Mouse (Mus musculus) C2C12 (cell line): ENCODE measurements around the gene Gm31371. TPM values are rescaled to one million over a fixed set of nuclear protein-coding genes. Genes with fewer than 3 reads are reported as not detected.
"Not testable (repeated sequence)": the region's sequence is repeated elsewhere in the genome, so short reads cannot be mapped to it uniquely, and the experiment has no call there.

Experiments
- H3K27me3 ChIP-seq: one replicate; pipeline ENCODE4 v1.6.1; 2011; ENCODE audit not compliant: control insufficient read depth, insufficient read depth, insufficient read length
- H3K36me3 ChIP-seq: one replicate; pipeline ENCODE4 v1.6.1; 2011; ENCODE audit not compliant: control insufficient read depth, insufficient read depth
- H3K4me3 ChIP-seq: one replicate; pipeline ENCODE4 v1.5.1; 2011; ENCODE audit warnings: mild to moderate bottlenecking, control low read depth; ENCODE audit not compliant: poor library complexity, insufficient read depth, severe bottlenecking
- H3K79me2 ChIP-seq: one replicate; pipeline ENCODE4 v1.6.1; 2011; ENCODE audit not compliant: control insufficient read depth, insufficient read depth
- H3K79me3 ChIP-seq: one replicate; pipeline ENCODE4 v1.6.1; 2011; ENCODE audit warnings: low read depth, control low read depth
- H3ac ChIP-seq: one replicate; pipeline ENCODE3; 2011; ENCODE audit warnings: low read depth; ENCODE audit not compliant: control insufficient read depth, insufficient read length
- CEBPB ChIP-seq: IDR thresholded peaks from one replicate; pipeline ENCODE4 v1.6.1; 2011; ENCODE audit warnings: low read depth, mild to moderate bottlenecking, control low read depth, moderate library complexity
- CTCF ChIP-seq: IDR thresholded peaks from one replicate; pipeline ENCODE4 v1.5.1; 2011; ENCODE audit not compliant: control insufficient read depth, insufficient read depth, insufficient read length
- FOSL1 ChIP-seq: IDR thresholded peaks from one replicate; pipeline ENCODE4 v1.8.0; 2011; ENCODE audit warnings: mild to moderate bottlenecking, low read length; ENCODE audit not compliant: poor library complexity, insufficient read depth, severe bottlenecking
- MAX ChIP-seq: IDR thresholded peaks from one replicate; pipeline ENCODE4 v1.6.1; 2011; ENCODE audit warnings: mild to moderate bottlenecking, control low read depth
- MYOD1 ChIP-seq: IDR thresholded peaks from one replicate; pipeline ENCODE4 v1.6.1; 2011; ENCODE audit warnings: low read depth; ENCODE audit not compliant: control insufficient read depth, insufficient read length
- MYOG ChIP-seq: IDR thresholded peaks from one replicate; pipeline ENCODE4 v1.6.1; 2011; ENCODE audit not compliant: control insufficient read depth, insufficient read length; ENCODE audit errors: extremely low read depth
- USF1 ChIP-seq: IDR thresholded peaks from one replicate; pipeline ENCODE4 v1.6.1; 2011; ENCODE audit warnings: low read depth, mild to moderate bottlenecking, control low read depth, moderate library complexity
- long read RNA-seq, 2 experiments: library from polyadenylated mRNA; unstranded; transcript quantifications; one replicate each; pipeline ENCODE4 v2.0.0; 2019 to 2020
- polyA plus RNA-seq: library from polyadenylated mRNA; unstranded; fragments of >200 nt; fragmentation: generic; extraction: Trizol; gene quantifications from one replicate; pipeline ENCODE4 v1.2.1, GENCODE M21; 2012; ENCODE audit warnings: missing spikeins

Gene Gm31371
- polyA plus RNA-seq = not detected
- long read RNA-seq, experiment 1 = 0 reads
- long read RNA-seq, experiment 2 = 0 reads

DNA sequence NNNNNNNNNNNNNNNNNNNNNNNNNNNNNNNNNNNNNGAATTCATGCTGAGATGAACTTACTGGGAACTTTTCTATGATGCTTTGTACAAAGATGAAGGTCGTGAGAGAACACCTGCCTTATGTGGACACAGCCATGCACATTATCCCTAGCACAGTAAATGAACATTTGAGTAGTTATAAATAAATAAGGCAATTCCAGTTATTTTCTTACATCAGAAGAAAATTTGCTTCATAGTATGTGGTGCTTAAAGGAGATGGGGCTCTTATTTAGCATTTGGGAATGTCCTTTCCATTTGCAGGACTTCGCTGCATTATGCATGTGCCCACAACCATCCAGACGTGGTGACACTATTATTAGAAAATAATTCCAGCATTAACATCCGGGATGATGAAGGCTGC lies at the start of gene Gm31371:
Gene Gm31371 (plus strand): TSS at position 301 of the 400 bp plus-strand sequence.
- not testable (repeated sequence) for H3ac ChIP-seq, H3K4me3 ChIP-seq, H3K27me3 ChIP-seq, H3K79me3 ChIP-seq, H3K36me3 ChIP-seq, H3K79me2 ChIP-seq

DNA sequence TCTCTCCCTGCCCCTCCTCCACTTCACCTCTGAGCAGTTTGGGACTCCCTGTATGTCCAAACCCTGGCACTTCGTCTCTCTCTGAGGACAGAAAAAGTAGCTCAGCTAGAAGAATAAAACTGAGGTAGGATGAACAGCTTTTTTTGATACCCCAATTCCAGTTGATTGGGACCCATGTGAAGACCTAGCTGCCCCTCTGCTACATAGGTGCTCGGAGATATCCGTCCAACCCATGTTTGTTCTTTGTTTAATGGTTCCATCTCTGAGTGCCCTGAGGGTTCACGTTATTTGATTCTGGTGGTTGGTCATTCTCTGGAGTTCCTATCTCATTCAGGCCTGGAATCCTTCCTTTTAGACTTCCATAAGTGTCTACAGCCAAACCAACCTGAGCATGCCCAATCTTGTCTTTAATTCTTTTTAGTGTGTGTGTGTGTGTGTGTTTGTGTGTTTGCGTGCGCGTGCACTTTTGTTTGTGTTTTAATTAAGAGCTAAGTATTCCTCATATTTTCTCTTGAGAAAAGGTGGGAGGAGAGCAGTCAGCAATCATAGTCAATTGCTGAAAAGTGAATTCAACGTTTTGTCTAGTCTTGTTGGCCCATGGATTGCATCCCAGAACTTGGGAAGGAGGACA lies 3.3 kb downstream of the Gm31371 start:
- not testable (repeated sequence) for H3K79me3 ChIP-seq, H3ac ChIP-seq, H3K27me3 ChIP-seq

DNA sequence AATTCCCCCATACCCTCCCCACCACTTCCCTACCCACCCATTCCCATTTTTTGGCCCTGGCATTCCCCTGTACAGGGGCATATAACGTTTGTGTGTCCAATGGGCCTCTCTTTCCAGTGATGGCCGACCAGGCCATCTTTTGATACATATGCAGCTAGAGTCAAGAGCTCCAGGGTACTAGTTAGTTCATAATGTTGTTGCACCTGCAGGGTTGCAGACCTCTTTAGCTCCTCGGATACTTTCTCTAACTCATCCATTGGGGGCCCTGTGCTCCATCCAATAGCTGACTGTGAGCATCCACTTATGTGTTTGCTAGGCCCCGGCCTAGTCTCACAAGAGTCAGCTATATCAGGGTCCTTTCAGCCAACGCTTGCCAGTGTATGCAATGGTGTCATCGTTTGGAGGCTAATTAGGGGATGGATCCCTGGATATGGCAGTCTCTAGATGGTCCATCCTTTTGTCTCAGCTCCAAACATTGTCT lies 5.7 kb downstream of the Gm31371 start:
- H3K79me2 ChIP-seq, H3ac ChIP-seq, H3K4me3 ChIP-seq, H3K79me3 ChIP-seq, H3K36me3 ChIP-seq, H3K27me3 ChIP-seq: not testable (repeated sequence)

More for the DNA sequence above, 3.3 kb downstream of the Gm31371 start:
- not testable (repeated sequence) for H3K4me3 ChIP-seq, H3K79me2 ChIP-seq, H3K36me3 ChIP-seq

DNA sequence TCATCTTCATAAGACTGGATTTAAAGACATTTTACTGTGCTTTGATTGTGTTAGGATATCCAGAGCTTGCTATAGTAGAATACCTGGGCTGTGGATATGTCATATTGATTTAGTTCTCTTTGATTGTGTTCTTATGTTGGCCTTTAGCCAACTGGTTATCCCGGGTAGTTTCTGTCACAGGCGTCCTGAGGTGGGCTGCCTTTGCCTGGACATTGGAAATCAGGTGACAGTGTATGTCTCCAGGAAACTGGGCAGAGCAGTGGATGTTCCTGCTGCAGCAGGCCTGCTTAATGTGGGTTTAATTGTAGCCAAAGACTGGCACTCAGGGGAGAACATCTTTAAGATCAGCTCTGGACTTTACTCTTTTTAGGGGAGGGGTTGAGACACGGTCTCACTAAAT lies 15.9 kb downstream of the Gm31371 start:
- not testable (repeated sequence) for H3K27me3 ChIP-seq, H3K36me3 ChIP-seq, H3ac ChIP-seq, H3K4me3 ChIP-seq, H3K79me2 ChIP-seq, H3K79me3 ChIP-seq

DNA sequence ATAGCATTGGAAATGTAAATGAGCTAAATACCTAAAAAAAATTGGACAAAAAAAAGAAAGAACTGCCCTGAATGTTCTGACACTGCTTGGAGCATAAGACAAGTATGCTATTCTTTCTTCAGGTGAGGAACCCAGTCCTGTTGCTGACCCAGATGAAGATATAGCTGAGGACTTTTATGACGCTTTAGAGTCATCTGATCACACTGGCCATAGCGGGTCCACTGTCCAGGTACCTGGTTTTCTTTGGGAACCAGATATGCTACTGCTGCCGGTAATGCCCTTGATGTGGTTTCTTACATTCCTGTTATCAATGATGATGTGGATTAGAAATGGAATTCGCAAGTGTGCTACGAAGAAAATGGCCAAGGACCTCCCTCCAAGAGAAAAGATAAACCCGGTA lies 31.1 kb downstream of the Gm31371 start:
- H3K79me3 ChIP-seq, H3K27me3 ChIP-seq, H3K36me3 ChIP-seq, H3K79me2 ChIP-seq, H3K4me3 ChIP-seq, H3ac ChIP-seq: not testable (repeated sequence)

DNA sequence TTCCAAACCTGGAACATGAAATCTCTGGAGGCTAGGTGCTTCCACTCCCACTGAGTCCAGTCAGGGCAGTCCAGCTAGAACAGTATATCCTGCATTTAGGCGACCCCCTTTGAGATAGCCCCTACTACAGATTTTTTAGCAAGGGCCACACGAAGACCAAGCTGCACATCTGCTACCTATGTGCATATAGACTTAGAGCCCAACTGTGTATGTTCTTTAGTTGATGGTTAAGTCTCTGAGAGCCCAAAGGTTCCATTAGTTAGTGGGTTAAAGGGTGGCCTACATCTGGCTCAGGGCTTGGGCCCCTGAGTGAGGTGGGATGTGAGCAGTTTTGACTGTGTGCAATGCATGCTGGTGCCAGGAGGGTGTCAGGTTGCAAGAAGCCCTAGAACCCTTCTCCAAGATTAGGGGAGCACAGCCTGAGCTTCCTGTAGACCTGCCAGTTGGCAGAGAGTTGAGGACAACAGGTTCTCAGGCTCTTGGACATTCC lies 32.4 kb downstream of the Gm31371 start:
- not testable (repeated sequence) for H3K79me3 ChIP-seq, H3K79me2 ChIP-seq, H3K4me3 ChIP-seq

DNA sequence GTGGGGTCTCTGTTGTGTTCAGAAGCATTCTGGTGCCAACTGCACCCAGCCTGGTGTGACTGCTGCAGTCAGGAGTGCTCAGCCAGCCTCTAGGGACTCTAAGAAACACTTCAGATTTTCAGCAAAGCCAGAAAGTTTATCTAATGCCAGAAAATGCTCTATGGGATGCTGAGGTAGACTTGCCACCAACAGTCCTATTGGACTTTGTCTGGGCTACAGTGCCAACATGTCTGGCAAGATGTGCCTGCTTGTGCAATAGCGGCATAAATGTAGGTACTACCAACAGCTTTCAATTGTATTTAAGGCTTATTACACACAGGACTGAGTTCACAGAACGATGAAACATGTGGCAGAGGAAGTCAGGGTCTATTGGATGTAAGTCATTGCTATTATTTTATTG lies 57.7 kb downstream of the Gm31371 start:
- no peak overlapping the region for H3K4me3 ChIP-seq
- H3K27me3 ChIP-seq = no peaks in the 10 kb centered on the region
- no peak overlapping the region for H3ac ChIP-seq
- H3K79me3 ChIP-seq = no peaks in the 10 kb centered on the region
- no peak for TF ChIP-seq USF1
- no peak for TF ChIP-seq FOSL1
- no peak for TF ChIP-seq CEBPB
- TF ChIP-seq MYOD1 = no peak
- TF ChIP-seq MYOG = no peak
- TF ChIP-seq CTCF = no peak
- TF ChIP-seq MAX = no peak
- no peaks in the 10 kb centered on the region for H3K36me3 ChIP-seq
- no peaks in the 10 kb centered on the region for H3K79me2 ChIP-seq

More for the DNA sequence above, 32.4 kb downstream of the Gm31371 start:
- not testable (repeated sequence) for H3ac ChIP-seq, H3K36me3 ChIP-seq, H3K27me3 ChIP-seq

DNA sequence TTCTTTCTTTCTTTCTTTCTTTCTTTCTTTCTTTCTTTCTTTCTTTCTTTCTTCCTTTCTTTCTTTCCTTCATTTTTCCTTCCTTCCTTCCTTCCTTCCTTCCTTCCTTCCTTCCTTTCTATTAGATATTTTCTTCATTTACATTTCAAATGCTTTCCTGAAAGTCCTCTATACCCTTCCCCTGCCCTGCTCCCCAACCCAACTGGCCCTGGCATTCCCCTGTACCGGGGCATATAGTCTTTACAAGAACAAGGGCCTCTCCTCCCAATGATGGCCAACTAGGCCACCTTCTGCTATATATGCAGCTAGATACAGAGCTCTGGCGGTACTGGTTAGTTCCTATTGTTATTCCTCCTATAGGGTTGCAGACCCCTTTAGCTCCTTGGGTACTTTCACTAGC lies 60.6 kb downstream of the Gm31371 start:
- H3K79me3 ChIP-seq, H3K27me3 ChIP-seq, H3ac ChIP-seq, H3K4me3 ChIP-seq, H3K36me3 ChIP-seq, H3K79me2 ChIP-seq: not testable (repeated sequence)

DNA sequence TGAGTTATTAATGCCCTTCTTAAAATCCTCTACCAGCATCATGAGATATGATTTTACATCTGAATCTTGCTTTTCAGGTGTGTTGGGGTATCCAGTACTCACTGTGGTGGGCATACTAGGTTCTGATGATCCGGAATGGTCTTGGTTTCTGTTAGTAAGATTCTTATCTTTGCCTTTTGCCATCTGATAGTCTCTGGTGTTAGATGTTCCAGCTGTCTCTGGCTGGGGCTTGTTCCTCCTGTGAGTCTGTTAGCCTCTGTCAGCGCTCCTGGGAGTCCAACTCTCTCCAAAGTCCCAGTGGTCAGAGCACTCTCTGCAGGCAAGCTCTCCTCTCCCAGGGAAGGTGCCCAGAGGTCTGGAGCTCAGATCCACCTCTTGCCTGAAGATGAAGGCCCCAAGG lies 65.0 kb downstream of the Gm31371 start:
- H3K36me3 ChIP-seq, H3K27me3 ChIP-seq, H3ac ChIP-seq, H3K4me3 ChIP-seq, H3K79me2 ChIP-seq, H3K79me3 ChIP-seq: not testable (repeated sequence)

DNA sequence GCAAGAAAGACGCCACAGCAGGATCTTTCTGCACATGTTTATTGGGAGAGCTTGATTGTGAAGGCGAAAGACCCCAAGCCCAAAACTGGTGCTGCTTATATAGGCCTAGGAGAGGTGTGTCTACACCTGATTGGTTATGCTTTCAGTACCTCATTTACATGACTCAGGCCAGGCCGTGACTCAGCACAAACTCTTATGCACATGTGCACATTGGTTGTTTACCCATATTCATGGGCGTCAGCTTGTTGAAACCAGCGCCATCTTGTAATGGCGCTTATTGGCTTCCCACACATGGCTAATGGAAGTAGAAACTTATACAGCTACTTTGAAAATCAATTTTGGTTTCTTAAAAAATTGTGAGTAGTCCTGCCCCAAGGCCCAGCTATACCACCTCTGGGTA lies 72.0 kb downstream of the Gm31371 start:
- not testable (repeated sequence) for H3K79me2 ChIP-seq, H3K79me3 ChIP-seq, H3K27me3 ChIP-seq, H3K36me3 ChIP-seq, H3ac ChIP-seq, H3K4me3 ChIP-seq
